Mouse (Mus musculus) G1E (cell line): ENCODE measurements around the gene Tpmt.

Experiments used
- CTCF ChIP-seq: IDR thresholded peaks from 2 replicates; pipeline ENCODE4 v1.5.1; 2012; ENCODE audit warnings: low read depth, low read length, inconsistent platforms, mixed read lengths
- GATA1 ChIP-seq: IDR thresholded peaks from 2 replicates; pipeline ENCODE4 v1.6.1; 2012; ENCODE audit warnings: borderline replicate concordance, low read length, inconsistent platforms, mixed read lengths
- GATA2 ChIP-seq: IDR thresholded peaks from 2 replicates; pipeline ENCODE4 v1.6.1; 2012; ENCODE audit warnings: low read depth, low read length, inconsistent platforms, borderline replicate concordance
- POLR2AphosphoS5 ChIP-seq: IDR thresholded peaks from 2 replicates; pipeline ENCODE4 v1.6.1; 2012; ENCODE audit warnings: low read depth, low read length, inconsistent platforms; ENCODE audit not compliant: insufficient replicate concordance
- TAL1 ChIP-seq: conservative IDR thresholded peaks from 2 replicates; pipeline ENCODE4 v1.6.1; 2012; ENCODE audit warnings: low read depth, low read length, inconsistent platforms, mixed read lengths

GRCm38 (mm10) chr13:46990376-46991011 lies 54.0 kb downstream of the Tpmt start:
- TF ChIP-seq POLR2AphosphoS5: no peak
- TF ChIP-seq CTCF: no peak
- no peak for TF ChIP-seq GATA1
- TF ChIP-seq TAL1: no peak
- TF ChIP-seq GATA2: no peak
